Mouse (Mus musculus) lung, postnatal 36 days (tissue): ENCODE data around the gene Gga3.
A peak's percentile ranks its signal among the peaks of the same experiment; 100 is the strongest.

Source experiments
- DNase-seq: peaks from one replicate; pipeline ENCODE4 v3.0.0; 2022; ENCODE audit warnings: mixed read lengths

Gga3 gene

DNA sequence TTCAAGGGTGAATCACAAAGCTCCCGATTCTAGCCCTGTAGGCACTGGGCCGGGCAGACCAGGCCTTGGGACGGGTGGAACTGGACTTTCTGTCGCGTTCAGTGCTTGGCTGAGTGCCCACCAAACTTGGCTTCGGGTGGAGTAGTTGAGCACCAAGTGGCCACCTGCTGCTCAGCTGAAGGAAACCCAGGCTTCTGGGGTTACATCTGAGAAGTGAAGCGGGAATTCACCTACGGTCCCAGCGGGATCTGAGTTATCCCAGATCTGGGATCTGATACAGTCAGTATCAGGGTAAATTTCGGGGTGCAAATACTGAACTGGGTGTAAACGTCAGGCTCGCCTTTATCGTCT is 8.2 kb upstream of the Gga3 start:
- DNase-seq, result peak; percentile 88

- DNase-seq, result no peak
Observed at GRCm38 (mm10) chr11:115611173-115611572, 7.3 kb upstream of the Gga3 start.

DNA sequence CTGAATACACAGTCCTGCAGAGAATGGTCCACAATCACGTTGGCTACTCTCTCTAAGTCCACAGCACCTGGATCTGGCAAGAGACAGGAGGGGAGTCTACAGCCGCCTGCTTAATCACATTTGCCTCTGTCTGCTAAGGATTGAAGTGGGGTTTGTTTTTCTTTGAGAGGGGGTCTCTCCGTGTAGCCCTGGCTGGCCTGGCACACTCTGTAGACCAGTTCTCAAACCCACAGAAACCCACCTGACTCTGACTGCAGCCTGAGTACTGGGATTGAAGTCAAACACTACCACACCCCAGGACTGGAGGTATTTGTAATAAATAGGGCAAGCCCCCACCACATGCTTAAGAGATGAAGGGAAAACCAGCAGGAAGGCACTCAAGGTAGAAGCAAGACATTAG is 5.7 kb upstream of the Gga3 start:
- DNase-seq, result no peak

- DNase-seq, result no peak
Observed at GRCm38 (mm10) chr11:115608421-115609399, 4.9 kb upstream of the Gga3 start.

DNA sequence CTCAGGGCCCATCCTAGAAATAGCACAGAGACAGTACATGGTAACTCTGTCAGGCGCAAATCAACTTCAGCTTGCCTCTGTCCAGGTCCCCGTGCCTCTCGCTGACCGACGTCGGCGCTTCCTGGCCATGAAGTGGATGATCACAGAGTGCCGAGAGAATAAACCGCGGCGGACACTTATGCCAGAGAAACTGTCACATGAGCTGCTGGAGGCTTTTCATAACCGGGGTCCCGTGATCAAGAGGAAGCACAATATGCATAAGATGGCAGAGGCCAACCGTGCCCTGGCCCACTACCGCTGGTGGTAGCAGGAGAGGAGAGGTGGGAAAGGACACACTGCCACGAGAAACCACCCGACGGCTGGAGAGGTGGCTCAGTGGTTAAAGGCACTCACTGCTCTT is 2.9 kb upstream of the Gga3 start:
- DNase-seq, result no peak

DNA sequence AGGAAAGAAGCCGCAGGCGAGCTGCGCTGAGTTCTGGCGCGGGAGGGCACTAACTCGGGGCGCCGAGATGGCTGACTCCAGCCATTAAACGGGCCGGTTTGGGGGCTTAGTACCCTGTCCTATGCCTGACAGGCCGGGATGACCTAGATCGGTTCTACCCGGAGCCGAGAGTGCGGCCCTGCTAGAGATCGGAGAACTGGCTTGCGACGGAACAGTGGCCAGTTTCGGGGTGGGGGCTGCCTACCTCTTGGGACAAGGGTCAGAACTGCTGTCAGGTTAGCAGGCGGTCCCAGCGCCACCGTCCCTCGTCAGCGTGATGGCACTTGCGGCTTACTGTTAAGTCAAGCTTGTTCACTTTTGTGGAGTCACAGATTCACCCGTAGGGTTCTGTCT is 449 bp upstream of the Gga3 start:
- DNase-seq, result no peak

DNA sequence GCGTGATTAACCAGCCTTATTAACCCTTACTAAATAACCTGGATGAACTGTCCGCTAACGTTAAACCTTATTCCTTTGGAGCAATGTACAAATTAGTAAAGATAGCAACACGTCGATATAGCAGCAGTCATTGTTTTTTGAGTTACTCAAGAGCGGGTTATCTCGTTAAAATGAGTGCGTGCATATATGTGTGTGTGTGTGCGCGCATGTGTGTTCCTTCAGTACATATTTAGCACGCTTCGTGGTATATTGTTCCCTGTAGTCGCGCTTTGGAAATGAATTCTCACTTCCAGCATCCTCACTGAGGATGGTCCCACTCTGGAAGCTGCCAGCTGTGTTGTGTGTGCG is 749 bp downstream of the Gga3 start:
- no peak for DNase-seq

GRCm38 (mm10) chr11:115601174-115601573 is 2.7 kb downstream of the Gga3 start:
- no peak for DNase-seq

- DNase-seq, result no peak
Observed at GRCm38 (mm10) chr11:115600743-115601142, 3.1 kb downstream of the Gga3 start.

- DNase-seq, result no peak
Observed at GRCm38 (mm10) chr11:115599722-115600121, 4.1 kb downstream of the Gga3 start.

- no peak for DNase-seq
Observed at GRCm38 (mm10) chr11:115598309-115598708, 5.5 kb downstream of the Gga3 start.

- DNase-seq, result no peak
Observed at GRCm38 (mm10) chr11:115595209-115595608, 8.6 kb downstream of the Gga3 start.

- DNase-seq, result no peak
Observed at GRCm38 (mm10) chr11:115590526-115591075, 13.2 kb downstream of the Gga3 start.

DNA sequence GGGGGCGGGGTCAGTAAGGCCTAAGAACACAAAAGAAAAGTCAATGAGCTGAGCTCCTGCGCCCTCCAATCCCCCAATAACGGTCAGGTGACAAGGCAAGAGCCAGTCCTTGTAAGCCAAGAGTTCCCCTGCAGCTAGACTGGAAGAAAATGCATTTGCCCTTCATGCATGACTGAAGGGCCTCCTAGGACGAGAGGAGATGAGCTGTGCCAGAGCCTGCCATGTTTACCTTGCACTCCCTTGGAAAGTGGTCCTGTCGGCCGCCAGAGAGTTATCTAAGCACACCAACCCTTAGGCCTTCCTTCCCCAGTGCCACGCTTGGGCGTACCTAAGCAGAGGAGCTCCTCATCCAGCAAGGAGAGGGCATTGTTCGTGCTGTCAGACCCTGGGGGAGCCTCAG is 15.9 kb downstream of the Gga3 start:
- no peak for DNase-seq

- no peak for DNase-seq
Observed at GRCm38 (mm10) chr11:115586403-115586802, 17.4 kb downstream of the Gga3 start.

- peak; percentile 57 for DNase-seq
Observed at GRCm38 (mm10) chr11:115585573-115586100, 18.2 kb downstream of the Gga3 start.

DNA sequence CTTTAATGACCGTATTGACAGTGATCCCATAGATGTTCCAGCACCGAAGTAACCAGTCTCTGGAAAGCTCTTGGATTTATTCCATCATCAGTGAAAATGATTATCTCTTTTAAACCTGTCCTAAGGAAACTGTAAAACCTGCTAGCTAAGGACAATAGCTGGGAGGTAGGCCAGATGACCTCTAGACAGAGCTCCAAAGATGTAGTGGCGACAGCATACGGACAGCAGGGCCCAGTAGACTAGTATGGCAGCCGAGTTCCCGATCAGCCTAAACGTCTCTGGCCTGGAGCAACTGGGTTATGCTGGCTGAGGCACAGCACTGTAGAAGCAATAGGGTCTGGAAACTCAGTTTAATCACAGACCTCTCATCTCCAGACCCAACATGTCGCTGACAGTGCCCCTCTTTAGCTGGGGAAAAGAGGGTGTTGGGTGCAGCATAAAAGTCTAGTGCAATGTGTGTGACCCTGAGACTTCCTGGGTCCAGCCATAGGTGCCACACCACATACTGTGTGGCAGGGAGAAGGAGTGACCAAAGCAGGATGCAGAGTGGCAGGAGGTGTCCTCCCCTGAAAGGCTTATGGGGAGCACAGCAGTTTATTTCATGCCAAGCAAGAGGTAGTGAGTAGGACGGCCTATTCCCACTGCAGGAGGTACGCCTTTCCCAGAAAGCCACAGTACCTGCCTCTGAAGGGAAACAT is 19.3 kb downstream of the Gga3 start:
- no peak for DNase-seq

- no peak for DNase-seq
Observed at GRCm38 (mm10) chr11:115582913-115583606, 20.8 kb downstream of the Gga3 start.

DNA sequence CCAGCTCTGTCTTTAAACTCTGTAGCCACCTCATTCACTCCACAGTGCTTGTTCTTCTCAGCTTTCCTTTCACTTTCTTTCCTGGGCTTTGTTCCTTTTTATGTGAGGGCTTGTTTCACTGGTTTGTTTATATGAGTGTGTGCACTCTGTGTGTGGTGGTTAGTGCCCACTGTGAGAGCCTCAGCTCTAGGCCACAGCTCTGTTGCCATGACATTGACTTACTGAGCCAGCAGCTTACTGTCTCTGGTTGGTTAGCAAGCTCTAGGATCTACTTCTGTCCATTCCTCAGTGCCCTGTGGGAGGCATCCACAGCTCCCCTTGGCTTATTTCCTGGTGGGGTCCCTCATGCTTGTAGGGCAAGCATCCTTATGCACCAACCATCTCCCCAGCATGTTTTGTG is 24.8 kb downstream of the Gga3 start:
- no peak for DNase-seq

GRCm38 (mm10) chr11:115564961-115565360 is 38.9 kb downstream of the Gga3 start:
- DNase-seq, result no peak

DNA sequence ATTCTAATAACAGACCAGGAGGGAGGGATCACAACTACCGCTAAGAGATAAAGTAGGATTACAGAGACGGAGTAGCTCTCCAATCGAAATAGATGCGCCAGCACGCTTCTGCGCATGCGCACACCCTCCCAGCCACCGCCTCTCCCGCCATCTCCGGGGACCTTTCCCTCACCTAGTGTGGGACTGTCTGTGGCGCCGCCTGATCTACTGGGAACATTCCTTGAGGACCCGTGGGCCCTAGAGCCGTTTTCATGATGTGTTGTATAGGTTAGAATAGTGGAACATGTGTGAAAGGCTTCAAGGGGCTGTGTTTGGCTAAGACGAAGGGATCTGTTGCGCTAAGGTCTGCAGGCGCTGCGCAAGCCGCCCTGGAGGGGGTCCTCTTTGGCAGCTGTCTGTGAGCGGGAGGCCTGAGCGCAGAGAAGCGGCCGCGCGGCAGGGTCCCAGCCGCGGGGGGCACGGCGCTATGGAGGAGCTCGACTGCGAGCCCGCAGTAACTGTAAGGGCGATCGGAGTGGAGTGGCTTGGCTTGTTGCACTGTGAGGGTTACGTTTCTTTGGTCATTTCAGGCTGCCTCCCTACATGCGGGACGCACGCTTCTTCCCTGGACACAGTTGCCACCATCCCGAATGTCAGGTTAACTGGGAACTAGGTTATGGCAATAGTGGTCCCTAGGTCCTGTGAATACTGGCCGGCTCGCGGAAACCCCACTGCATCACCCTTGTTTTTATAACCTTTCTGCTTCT is 39.6 kb downstream of the Gga3 start, which contains the start of gene Nup85:
TSS of gene Nup85 (plus strand) at position 371 of the 746 bp plus-strand sequence.
- peak; percentile 98 for DNase-seq

DNA sequence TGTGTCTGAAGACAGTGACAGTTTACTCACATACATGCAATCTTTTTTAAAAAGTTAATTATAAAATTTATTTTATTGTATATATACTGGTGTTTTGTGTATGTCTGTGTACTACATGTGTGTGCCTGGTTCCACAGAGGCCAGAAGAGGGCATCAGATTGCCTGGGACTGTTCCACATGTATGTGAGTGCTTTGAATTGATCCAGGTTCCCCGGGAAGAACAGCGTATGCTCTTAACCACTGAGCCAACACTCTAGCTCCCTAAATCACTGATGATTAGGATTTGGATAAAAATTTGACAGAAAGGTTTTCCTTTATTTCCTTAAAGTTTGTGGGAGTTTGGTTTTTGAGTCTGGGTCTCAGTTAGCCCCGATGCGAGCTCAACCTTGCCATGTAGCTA is 40.4 kb downstream of the Gga3 start:
- peak; percentile 28 for DNase-seq
